Mouse (Mus musculus): ENCODE measurements around the gene Hsf5.

DNA sequence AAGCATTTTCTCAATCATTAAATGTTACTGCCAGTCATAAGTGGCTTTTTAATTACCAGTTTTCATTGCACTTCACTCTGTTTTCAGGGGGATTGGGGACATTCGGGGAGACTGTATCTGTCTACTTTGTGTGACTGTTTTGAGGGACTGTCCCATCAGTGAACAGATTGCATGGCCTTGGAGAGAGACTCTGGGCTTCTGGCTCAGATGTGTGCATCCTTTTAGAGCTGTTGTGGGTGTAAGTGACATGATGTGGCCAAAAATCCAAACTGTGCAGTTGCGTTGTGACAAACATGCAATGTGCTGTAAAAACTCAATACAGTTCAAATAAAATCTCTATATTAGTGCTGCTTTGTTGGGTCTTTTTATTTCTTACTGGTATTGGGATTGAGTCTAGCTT, 1.0 kb upstream of the Hsf5 start:
- TF ChIP-seq CTCF (IDR thresholded peaks at IDR 0.05; ENCODE audit: low read depth) (no peak), EP300 (IDR thresholded peaks at IDR 0.05; ENCODE audit: low read depth) (no peak)

Measured in liver, embryonic 14.5 days (tissue).